Mouse (Mus musculus) kidney, postnatal 10 days (tissue): ENCODE measurements around the gene Hs6st3.

Experiments
- DNase-seq: peaks from one replicate; pipeline ENCODE4 v3.0.0; 2021; ENCODE audit warnings: mixed read lengths

Gene Hs6st3

DNA sequence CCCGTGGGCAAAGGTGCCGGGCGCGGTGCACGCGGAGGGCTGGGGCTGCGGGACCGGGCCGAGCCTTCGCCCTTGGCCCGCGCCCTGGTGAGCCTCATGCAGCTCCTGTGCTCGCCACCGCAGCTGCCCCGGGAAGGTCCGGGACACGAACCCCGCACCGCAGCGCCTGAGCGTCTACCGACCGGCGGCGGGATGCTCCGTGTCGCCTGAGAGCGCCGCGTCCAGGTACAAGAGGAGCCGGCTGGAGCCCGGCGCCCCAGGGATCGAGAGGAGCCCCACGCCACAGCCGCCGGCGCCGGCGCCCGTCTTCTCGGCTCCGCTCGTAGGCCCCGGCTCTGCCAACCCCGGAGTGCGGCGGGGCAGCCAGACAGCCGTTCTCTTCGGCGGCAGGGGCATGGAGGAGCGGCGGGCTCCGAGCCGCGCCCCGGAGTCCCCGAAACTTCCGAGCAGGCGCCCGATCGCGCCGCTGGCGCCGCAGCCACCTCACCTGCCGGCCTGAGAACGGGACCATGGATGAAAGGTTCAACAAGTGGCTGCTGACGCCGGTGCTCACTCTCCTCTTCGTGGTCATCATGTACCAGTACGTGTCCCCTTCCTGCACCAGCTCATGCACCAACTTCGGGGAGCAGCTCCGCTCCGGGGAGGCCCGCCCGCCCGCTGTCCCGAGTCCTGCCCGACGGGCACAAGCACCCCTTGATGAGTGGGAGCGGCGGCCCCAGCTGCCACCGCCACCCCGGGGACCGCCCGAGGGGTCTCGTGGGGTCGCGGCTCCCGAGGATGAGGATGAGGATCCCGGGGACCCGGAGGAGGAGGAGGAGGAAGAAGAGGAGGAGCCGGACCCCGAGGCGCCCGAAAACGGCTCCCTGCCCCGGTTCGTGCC lies at the start of gene Hs6st3:
Gene Hs6st3, plus strand, starts transcription at position 436 of the 880 bp plus-strand sequence.
- peak; percentile 34 for DNase-seq

DNA sequence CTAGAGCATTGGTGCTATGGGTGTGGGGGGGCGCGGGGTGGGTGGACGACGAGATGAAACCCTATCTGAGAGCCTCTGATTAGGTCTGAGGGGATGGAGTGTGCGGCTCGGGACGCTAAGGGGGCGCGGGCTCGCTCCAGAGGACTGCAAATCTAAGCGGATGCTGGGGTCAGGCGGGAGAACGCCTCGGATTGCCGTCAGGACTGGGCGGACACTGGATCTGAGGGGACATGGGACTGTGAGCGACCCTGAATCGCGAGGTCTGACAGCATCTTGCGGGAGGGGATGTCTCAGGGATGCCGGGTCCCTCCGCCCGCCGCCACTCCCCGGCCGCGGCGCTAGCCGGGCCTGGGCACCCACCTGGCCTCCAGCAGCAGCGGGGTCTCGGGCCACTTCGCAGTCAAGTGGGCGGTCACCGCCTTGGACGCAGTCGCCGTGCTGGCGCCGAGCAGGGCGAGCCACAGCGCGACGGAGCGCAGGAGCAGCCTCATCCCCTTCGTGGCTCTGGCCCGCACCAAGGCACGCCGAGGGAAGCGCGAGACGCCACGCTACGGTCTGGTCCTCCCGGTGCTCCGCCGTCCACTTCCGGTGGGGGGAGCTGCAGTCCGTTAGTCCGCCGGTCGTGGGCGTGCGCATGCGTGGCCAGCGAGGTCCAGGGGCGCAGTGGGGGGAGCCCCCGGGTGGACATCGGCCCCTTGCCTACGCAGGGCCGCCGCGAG lies 39.1 kb upstream of the Hs6st3 start, which contains the start of gene Uggt2:
Gene Uggt2, minus strand, starts transcription at position 580 of the 719 bp plus-strand sequence.
- DNase-seq, result peak; percentile 91

DNA sequence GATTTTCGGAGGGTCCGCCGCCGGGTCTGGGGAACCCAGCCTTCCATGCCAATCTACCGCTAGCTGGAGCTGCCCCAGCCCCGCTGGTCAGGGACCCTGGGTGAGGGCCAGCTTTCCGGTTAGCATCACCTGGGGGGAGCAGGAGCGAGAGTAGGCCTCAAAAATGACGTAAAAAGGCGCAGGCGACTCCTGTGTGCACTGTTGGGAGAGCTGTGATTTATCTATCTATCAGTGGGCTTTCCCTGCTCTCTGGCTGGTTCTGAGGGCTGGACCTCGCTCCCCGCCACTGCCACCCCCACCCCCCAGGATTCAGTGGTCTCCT lies 38.6 kb upstream of the Hs6st3 start:
- no peak for DNase-seq

DNA sequence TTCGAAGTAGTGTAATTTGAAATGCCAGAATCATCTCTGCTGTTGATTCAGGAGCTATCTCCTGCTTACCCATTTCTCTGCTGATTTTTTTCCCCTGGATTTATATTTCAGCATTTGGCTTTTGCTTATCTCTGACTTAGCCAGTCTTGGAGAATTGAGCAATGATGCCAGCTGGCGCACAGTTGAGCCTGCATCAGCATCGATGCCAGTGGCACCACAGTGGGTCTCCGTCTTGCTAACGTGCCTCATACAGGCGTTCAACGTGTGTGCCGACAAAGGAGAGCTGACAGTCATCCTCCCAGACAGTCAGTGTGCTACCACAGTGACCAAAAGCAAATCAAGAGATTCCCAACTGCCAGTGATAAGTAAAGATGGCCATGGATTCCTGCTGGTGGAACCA lies 30.6 kb upstream of the Hs6st3 start:
- DNase-seq, result no peak

DNA sequence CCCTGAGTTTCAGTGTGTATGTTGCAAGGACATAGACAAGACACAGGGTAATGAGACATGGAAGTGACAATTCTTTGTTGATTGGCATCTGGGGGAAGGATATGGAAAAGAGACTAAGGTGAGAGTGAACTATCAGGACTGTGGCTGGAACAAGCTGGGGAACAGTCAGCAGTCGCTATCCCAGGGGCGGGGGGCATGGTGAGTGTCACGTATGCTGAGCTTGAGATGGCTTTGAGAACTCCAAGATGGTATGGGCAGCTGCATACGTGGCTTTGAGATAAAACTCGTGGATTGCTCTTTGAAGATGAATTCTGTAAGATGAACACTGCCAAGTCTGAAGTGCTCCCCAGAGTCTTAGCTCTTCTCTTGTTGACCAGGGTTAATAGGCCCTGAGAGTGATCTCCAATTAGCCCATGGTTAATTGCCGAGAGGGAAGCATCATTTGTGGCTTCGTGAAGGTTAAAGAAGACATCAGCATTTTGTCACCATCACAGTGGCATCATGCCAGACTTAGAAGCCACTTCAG lies 29.3 kb upstream of the Hs6st3 start:
- no peak for DNase-seq

DNA sequence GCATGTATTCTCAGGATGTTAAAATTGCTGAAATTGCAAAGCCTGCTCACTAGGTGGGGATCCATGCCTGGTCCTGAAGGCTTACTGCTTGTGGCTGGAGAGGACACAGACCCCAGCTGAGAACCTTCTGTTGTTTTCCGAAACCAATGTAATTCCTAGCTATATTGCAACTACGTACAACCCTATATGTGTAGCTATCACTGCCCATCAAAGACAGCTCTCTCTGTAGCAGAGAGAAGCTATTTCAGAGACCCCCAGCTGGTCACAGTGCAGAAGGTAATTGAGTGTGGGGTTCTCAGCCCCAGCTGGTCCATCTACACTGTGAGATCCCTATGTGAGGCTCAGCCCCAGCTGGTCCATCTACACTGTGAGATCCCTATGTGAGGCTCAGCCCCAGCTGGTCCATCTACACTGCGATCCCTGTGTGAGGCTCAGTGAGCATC lies 28.3 kb upstream of the Hs6st3 start:
- no peak for DNase-seq

DNA sequence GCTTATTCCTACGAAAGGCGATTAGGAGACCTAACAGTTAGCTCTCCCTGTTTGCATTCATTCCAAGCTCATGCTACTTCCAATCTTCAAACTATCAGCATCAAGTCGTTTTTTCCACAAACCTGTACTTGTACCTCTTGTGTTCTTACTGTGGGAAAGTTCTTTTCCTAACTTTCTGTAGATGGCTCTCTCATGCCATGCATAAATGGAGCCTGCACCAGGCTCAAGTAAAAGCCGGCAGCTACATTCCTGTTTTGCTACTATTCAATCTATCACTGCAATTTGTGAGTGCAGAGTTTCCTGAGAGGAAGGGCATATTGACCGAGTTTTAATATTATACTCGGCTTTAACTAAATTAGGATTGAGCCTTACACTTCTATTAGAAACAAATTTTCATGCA lies 25.6 kb upstream of the Hs6st3 start:
- DNase-seq, result no peak

DNA sequence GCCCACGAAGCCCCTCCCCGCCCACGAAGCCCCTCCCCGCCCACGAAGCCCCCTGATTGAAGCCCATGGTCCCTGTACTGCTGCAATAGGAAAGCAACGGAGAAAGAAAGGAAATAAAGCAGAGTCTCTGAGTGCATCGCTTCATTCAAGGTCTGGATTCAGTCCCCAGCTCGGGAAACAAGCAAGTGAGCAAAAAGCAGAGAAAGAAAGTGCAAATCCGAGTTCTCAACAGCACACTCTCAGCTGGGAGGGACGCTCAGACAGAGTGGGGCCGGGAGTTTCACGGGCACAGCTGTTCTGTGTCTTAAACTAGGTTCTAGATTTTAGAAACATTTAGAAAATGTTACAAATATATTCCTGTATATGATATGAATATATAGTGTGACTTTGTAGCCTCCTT lies 14.6 kb upstream of the Hs6st3 start:
- DNase-seq, result no peak

DNA sequence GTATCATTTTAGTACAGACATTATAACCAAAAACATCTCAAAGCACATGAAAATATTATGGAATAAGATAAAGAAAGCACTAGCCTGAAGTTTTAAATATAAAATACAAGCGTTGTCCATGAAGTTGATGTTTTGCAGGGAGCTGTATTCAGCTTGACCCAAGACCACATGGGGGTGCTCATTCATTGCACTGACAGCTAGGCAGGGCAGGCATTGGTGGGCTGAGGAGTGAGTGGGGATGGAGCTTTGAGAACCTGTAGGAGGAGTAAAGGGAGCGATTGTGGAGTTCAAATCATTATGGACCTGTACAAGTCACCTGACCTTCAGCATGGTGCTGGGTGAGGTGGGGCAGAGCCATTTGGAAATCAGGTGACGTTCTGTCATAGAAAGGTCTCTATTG lies 14.1 kb upstream of the Hs6st3 start:
- DNase-seq, result peak; percentile 59

DNA sequence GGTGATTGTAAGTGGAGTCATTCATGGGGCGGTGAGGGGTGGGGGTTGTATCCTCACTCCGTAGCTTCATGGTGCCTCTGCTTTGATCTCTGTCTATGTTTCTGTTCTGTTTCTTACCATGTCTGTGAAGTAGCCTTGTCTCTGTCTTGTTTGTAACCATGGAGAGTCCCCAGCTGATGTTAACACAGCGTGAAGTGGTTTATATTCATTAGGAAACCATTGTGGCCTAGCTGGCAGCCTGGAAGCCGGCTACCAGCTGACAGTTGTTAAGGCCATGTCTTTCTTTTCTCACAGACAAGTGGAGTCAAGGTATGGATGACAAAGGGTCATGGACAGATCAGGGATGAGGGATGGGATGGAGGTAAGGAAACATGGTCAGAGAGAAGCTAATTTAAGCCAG lies 12.3 kb upstream of the Hs6st3 start:
- no peak for DNase-seq

DNA sequence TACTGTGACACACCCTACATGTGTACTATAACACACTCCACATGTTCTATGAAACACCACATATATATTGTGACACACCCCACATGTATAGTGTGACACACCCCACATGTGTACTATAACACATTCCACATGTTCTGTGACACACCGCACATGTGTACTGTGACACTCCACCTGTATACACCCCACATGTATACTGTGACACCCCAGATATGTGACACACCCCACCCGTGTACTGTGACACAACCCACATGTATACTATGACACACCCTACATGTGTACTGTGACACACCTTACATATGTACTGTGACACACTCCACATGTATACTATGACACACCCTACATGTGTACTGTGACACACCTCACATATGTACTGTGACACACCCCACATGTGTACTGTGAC lies 10.8 kb upstream of the Hs6st3 start:
- DNase-seq, result no peak

DNA sequence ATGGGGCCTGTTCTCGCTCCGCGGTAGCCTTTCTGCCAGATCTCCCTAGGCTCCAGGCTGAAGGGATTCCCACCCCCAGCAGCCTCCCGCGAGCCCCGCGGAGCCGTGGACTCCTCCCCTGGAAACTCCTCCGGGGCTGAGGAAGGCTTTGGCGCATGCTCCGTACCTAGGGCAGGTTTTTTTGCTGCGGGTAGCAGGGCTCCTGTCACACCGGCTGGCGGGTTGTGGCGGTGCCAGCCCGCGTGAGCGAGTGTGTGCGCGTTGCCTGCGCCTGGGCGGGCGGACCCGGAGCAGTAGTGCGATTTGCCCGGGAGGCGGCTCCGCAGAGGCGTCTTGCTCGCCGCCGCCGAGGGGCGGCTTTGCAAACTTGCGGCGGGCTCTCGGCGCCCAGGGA lies 632 bp upstream of the Hs6st3 start:
- peak; percentile 73 for DNase-seq

DNA sequence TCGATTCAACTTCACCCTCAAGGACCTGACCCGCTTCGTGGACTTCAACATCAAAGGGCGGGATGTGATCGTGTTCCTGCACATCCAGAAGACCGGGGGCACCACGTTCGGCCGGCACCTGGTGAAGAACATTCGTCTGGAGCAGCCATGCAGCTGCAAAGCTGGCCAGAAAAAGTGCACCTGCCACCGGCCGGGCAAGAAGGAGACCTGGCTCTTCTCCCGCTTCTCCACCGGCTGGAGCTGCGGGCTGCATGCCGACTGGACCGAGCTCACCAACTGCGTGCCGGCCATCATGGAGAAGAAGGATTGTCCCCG lies 602 bp downstream of the Hs6st3 start:
- DNase-seq, result peak; percentile 21

DNA sequence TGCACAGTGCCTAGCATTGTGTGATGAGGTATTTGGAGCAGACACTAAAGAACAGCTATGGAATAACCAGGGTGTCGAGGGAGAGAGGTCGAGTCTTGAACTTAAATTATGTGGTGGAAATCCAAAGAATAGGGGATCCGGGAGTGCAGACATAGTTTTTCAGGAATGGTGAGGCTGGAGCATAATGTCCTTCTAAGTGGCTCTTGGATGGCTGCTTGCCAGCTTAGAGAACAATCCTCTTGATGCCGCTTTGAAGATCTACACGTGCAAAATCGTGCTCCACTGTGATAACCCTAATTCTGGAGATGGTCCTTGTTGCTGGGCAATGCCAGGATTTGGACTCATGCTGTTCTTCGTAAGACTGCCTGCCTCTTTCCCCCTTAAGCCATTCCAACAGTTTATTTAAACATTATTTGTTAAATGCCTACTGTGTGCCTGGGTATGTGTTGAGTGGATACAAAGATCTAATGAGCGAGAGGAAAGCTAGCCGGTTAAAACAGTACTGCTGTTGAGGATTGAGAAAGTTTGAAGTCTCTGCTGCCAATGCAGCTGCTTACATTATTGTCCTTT lies 1.3 kb downstream of the Hs6st3 start:
- no peak for DNase-seq

DNA sequence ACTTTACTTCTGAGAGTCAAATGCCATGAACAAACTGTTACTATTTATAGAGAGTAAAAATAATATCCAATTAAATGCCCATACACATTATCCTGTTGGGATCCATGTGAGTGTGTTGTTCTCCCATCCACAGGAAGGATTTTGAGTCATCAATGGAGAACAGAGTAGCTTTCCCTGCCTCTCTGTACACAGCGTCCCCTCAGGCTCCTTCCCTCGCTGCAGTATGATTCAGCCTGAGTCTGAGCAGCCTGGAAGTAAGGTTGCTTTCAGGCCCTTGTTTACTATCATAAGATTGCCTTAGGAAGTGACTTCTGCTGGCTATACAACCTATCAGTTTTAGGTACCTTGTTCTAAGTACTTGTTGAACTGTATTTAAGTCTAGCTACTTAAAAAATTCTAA lies 14.9 kb downstream of the Hs6st3 start:
- no peak for DNase-seq

DNA sequence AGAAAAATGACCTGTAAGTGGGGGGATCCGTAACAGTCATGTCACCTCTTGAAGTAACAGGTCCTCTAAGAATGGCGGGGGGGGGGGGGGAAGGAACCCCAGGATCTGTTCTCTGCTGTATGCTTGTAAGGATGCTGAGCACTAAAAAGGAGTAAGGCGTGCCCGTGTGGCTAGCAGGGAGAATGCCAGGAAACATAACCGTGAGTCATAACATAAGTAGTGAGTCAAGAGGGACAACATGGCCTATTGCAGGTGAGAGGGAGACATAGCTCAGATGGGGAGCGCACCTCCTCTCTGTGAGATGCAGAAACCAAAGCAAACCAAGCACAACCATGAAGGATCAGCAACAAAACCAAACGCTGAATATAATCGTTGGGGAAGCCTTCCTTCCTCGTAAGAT lies 55.8 kb downstream of the Hs6st3 start:
- DNase-seq, result no peak

DNA sequence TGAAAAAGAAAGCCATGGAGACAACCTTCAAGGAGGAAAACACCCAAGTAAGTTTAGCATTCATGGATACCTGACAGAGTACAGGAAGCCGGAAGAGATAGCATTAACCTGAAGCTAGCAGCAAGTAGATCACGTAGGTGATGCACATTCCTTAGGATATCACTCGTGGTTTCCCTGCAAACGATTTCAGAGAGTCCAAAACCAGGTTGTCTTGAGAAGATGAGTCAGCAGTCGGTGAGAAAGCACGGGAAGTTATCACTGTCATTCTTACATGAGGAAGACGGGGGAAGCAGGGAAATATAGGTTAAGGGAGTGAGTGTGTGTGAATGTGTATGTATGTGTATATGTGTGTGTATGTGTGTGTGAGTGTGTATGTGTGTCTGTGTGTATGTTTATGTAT lies 65.4 kb downstream of the Hs6st3 start:
- no peak for DNase-seq

DNA sequence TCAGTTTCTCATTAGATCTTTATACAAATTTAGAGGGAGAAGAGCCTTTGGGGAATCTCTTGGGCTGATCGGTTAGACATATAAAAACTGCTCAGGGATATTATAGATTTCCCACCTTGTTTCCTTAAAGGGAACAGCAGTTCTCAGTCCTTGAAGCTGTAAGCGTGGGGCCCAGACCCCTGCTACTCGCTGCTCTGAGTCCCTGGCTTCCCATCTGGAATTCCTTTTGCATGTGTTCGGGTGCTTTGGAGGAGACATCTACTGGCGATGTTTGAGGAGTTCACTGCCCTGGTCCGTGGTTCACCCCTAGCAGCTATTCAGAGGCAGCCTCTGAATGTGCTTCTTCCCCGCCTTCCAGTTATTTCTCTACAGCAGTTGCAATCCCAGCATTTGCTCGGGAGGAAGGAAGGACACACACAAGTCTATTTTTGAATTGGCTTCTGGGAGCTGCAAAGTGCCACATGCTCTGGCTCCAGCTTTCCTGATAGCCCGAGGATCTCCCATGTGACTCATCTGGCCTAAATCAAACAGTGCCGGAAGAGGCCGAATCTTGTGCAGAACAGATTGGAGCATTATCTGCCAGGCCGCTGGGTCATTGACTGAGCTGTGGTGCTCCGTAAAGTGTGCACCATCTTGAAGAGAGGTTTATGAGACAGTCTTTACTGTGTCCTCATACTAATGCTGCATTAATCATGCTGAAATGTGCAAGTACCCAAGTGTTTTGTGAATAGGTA lies 77.6 kb downstream of the Hs6st3 start:
- DNase-seq, result no peak

DNA sequence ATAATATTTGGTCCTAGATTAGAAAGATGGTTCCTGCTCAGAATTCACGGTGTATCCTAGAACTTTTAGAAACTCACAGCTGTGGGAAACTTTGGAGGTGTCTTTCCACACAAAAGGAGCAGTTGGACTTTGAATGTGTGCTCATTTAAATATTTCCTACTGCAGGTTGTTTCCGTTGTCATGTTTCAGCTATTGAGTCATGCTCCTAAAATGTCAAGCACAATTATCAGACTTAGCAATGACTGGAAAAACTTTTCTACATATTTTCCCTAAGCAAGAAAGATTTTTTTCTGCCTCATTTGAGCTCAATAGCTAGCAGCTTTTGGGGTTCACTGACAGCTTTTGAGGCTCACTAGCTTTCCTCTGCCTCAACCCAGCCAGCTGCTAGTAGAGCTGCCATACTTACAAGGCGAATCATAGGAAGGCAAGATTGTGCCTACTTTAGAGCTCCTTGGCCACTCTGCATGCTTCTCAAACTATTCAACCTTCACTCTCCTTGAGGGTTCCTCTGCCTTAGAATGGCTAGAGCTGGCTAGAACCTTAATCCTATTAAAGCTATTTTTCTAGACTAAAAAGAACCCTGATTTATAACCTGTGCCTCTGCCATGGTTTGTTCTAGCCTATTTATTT lies 89.7 kb downstream of the Hs6st3 start:
- no peak for DNase-seq

DNA sequence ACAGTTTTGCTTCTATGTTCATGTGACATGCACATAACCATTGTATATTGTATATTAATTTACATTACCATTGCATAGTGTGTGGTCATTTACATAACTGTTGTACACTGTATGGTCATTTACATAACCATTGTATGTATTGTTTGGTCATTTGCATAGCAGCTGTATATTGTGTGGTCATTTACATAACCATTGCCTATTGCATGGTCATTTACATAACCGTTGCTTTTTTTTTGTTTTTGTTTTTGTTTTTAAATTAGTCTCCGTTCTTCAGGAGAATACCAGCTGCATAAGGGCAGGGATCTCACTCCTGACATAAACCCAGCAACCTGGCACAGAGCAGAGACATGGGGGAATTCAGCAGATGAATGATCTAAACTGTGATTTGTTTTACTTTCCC lies 95.5 kb downstream of the Hs6st3 start:
- DNase-seq, result no peak

DNA sequence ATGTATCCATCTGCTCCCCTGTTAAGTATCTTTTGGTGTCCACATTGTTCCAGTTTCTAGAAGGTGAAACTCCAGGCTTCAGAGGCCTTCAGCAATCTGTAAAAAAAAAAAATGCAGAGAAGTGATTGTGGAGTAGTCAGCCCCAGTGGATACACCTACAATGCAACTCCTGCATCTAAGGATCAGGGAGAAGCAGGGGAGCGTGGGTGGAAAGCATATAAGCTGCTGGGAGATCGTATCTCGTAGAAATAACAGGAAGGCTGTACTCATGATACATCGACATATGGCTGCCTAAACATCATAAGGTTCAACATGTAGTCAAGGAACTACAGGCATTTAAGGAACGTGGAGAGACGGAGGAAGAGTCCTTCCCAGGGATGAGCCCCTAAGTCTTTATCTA lies 109.0 kb downstream of the Hs6st3 start:
- no peak for DNase-seq

DNA sequence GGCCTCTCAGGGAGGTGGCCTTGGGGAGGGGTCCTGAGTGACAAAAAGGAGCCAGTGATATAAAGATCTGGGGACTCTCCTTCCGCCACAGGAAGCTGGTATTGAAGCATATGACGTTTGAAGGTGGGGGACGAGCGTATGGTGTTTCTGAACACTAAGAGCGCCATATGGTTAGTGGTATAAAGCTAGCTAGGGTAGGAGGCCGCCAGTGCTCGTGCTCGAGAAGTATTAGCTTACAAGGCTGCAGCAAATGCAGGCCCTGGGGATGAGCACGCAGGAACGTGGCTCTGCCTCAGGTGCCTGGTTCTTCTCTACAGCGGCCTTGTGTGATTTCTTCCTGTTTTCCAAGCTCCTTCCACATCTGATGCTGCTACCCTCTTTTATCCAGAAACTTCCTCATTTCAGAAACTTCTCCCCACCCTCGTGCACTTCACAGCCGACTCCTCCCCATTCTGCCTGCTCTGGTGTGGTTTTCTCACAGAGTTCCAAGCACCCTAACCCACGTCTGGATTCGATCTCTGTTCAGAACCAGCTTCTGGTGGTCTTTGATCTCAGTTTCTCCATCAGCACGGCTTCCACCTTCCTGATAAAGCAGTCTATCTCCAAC lies 110.0 kb downstream of the Hs6st3 start:
- DNase-seq, result no peak
